Mouse (Mus musculus): ENCODE results near the gene Chic1. TPM values are rescaled to one million over a fixed set of nuclear protein-coding genes. Genes with fewer than 3 reads are reported as not detected.

Chic1 gene
- polyA plus RNA-seq, 1 experiment = 0.19 TPM

- DNase-seq = no peak
- Histone ChIP-seq H3K36me3 (ENCODE audit: control insufficient read depth, insufficient read depth, low read length) (no peaks in the 10 kb centered on the region), H3K27me3 (ENCODE audit: control insufficient read depth, insufficient read depth, low read length) (no peaks in the 10 kb centered on the region), H3K4me3 (ENCODE audit: control insufficient read depth, insufficient read depth, low read length) (no peak within 1 kb of the TSS), H3K4me1 (replicated peaks; ENCODE audit: control insufficient read depth, insufficient read depth, low read length) (no peaks in the 10 kb centered on the region), H3K27ac (ENCODE audit: control insufficient read depth, insufficient read depth, low read length) (no peak within 1 kb of the TSS)
- 92% methylated on average over 5 of the region's 5 CpGs for WGBS
- TF ChIP-seq POLR2A (IDR thresholded peaks at IDR 0.05; ENCODE audit: control insufficient read depth, extremely low read depth, insufficient read depth, low read length, poor library complexity) (no peak), CTCF (IDR thresholded peaks at IDR 0.05; ENCODE audit: borderline replicate concordance, control insufficient read depth, extremely low read depth, insufficient read depth, low read length, poor library complexity) (no peak)
Observed at GRCm38 (mm10) chrX:103414167-103414566, 57.9 kb downstream of the Chic1 start, which contains the start of gene Tsx. Gene Tsx, plus strand, starts transcription at chrX:103414467.

GRCm38 (mm10) chrX:103421710-103422109 is 65.4 kb downstream of the Chic1 start, which contains the start of gene Gm26992:
Gene Gm26992, plus strand, starts transcription at chrX:103422010.
- Histone ChIP-seq H3K27me3 (ENCODE audit: control insufficient read depth, insufficient read depth, low read length) (no peaks in the 10 kb centered on the region), H3K4me3 (ENCODE audit: control insufficient read depth, insufficient read depth, low read length) (no peak within 1 kb of the TSS), H3K27ac (ENCODE audit: control insufficient read depth, insufficient read depth, low read length) (no peak within 1 kb of the TSS), H3K36me3 (ENCODE audit: control insufficient read depth, insufficient read depth, low read length) (no peaks in the 10 kb centered on the region), H3K4me1 (replicated peaks; ENCODE audit: control insufficient read depth, insufficient read depth, low read length) (no peaks in the 10 kb centered on the region)
- no peak for DNase-seq
- WGBS = 97% methylated on average over 2 of the region's 2 CpGs
- TF ChIP-seq POLR2A (IDR thresholded peaks at IDR 0.05; ENCODE audit: control insufficient read depth, extremely low read depth, insufficient read depth, low read length, poor library complexity) (no peak), CTCF (IDR thresholded peaks at IDR 0.05; ENCODE audit: borderline replicate concordance, control insufficient read depth, extremely low read depth, insufficient read depth, low read length, poor library complexity) (no peak)

- Histone ChIP-seq H3K36me3 (ENCODE audit: control insufficient read depth, insufficient read depth, low read length) (no peaks in the 10 kb centered on the region), H3K4me3 (ENCODE audit: control insufficient read depth, insufficient read depth, low read length) (no peak overlapping the region), H3K27ac (ENCODE audit: control insufficient read depth, insufficient read depth, low read length) (no peak overlapping the region), H3K27me3 (ENCODE audit: control insufficient read depth, insufficient read depth, low read length) (no peaks in the 10 kb centered on the region), H3K4me1 (replicated peaks; ENCODE audit: control insufficient read depth, insufficient read depth, low read length) (no peaks in the 10 kb centered on the region)
- no peak for DNase-seq
- TF ChIP-seq POLR2A (IDR thresholded peaks at IDR 0.05; ENCODE audit: control insufficient read depth, extremely low read depth, insufficient read depth, low read length, poor library complexity) = no peak
- no peak for TF ChIP-seq CTCF (IDR thresholded peaks at IDR 0.05; ENCODE audit: borderline replicate concordance, control insufficient read depth, extremely low read depth, insufficient read depth, low read length, poor library complexity)
- WGBS = 66% methylated on average over 7 of the region's 7 CpGs
Observed at GRCm38 (mm10) chrX:103427677-103428076, 71.4 kb downstream of the Chic1 start.

- DNase-seq = no peak
- no peak for TF ChIP-seq CTCF (IDR thresholded peaks at IDR 0.05; ENCODE audit: borderline replicate concordance, control insufficient read depth, extremely low read depth, insufficient read depth, low read length, poor library complexity)
- no peak for TF ChIP-seq POLR2A (IDR thresholded peaks at IDR 0.05; ENCODE audit: control insufficient read depth, extremely low read depth, insufficient read depth, low read length, poor library complexity)
- Histone ChIP-seq H3K36me3 (ENCODE audit: control insufficient read depth, insufficient read depth, low read length) (no peaks in the 10 kb centered on the region), H3K27ac (ENCODE audit: control insufficient read depth, insufficient read depth, low read length) (no peak overlapping the region), H3K4me3 (ENCODE audit: control insufficient read depth, insufficient read depth, low read length) (no peak overlapping the region), H3K4me1 (replicated peaks; ENCODE audit: control insufficient read depth, insufficient read depth, low read length) (no peaks in the 10 kb centered on the region), H3K27me3 (ENCODE audit: control insufficient read depth, insufficient read depth, low read length) (no peaks in the 10 kb centered on the region)
- WGBS = 85% methylated on average over 7 of the region's 7 CpGs
Observed at GRCm38 (mm10) chrX:103432293-103432692, 76.0 kb downstream of the Chic1 start.

- no peaks in the 10 kb centered on the region for H3K36me3 ChIP-seq (ENCODE audit: control insufficient read depth, insufficient read depth, low read length)
- DNase-seq = no peak
- H3K27ac ChIP-seq (ENCODE audit: control insufficient read depth, insufficient read depth, low read length) = no peak overlapping the region
- H3K4me3 ChIP-seq (ENCODE audit: control insufficient read depth, insufficient read depth, low read length) = no peak overlapping the region
- TF ChIP-seq POLR2A (IDR thresholded peaks at IDR 0.05; ENCODE audit: control insufficient read depth, extremely low read depth, insufficient read depth, low read length, poor library complexity) (no peak), CTCF (IDR thresholded peaks at IDR 0.05; ENCODE audit: borderline replicate concordance, control insufficient read depth, extremely low read depth, insufficient read depth, low read length, poor library complexity) (no peak)
- no peaks in the 10 kb centered on the region for H3K27me3 ChIP-seq (ENCODE audit: control insufficient read depth, insufficient read depth, low read length)
- no peaks in the 10 kb centered on the region for H3K4me1 ChIP-seq (replicated peaks; ENCODE audit: control insufficient read depth, insufficient read depth, low read length)
- 25% methylated on average over 9 of the region's 9 CpGs for WGBS
Observed at GRCm38 (mm10) chrX:103438023-103438422, 81.7 kb downstream of the Chic1 start.

- TF ChIP-seq POLR2A (IDR thresholded peaks at IDR 0.05; ENCODE audit: control insufficient read depth, extremely low read depth, insufficient read depth, low read length, poor library complexity) (no peak), CTCF (IDR thresholded peaks at IDR 0.05; ENCODE audit: borderline replicate concordance, control insufficient read depth, extremely low read depth, insufficient read depth, low read length, poor library complexity) (no peak)
- WGBS = 0% methylated on average over 1 of the region's 1 CpGs
- H3K27ac ChIP-seq (ENCODE audit: control insufficient read depth, insufficient read depth, low read length) = no peak overlapping the region
- H3K4me1 ChIP-seq (replicated peaks; ENCODE audit: control insufficient read depth, insufficient read depth, low read length) = no peaks in the 10 kb centered on the region
- DNase-seq = no peak
- H3K4me3 ChIP-seq (ENCODE audit: control insufficient read depth, insufficient read depth, low read length) = no peak overlapping the region
- H3K27me3 ChIP-seq (ENCODE audit: control insufficient read depth, insufficient read depth, low read length) = no peaks in the 10 kb centered on the region
- no peaks in the 10 kb centered on the region for H3K36me3 ChIP-seq (ENCODE audit: control insufficient read depth, insufficient read depth, low read length)
Observed at GRCm38 (mm10) chrX:103440803-103441202, 84.5 kb downstream of the Chic1 start.

- Histone ChIP-seq H3K4me1 (replicated peaks; ENCODE audit: control insufficient read depth, insufficient read depth, low read length) (no peaks in the 10 kb centered on the region), H3K4me3 (ENCODE audit: control insufficient read depth, insufficient read depth, low read length) (no peak overlapping the region), H3K36me3 (ENCODE audit: control insufficient read depth, insufficient read depth, low read length) (no peaks in the 10 kb centered on the region), H3K27ac (ENCODE audit: control insufficient read depth, insufficient read depth, low read length) (no peak overlapping the region), H3K27me3 (ENCODE audit: control insufficient read depth, insufficient read depth, low read length) (no peaks in the 10 kb centered on the region)
- DNase-seq = peak; percentile 24
- 34% methylated on average over 7 of the region's 7 CpGs for WGBS
- TF ChIP-seq CTCF (IDR thresholded peaks at IDR 0.05; ENCODE audit: borderline replicate concordance, control insufficient read depth, extremely low read depth, insufficient read depth, low read length, poor library complexity) (no peak), POLR2A (IDR thresholded peaks at IDR 0.05; ENCODE audit: control insufficient read depth, extremely low read depth, insufficient read depth, low read length, poor library complexity) (no peak)
Observed at GRCm38 (mm10) chrX:103443755-103444154, 87.5 kb downstream of the Chic1 start.

Other genes starting within 250 kb of the Chic1 start
- 0.04 TPM in 1 of 2 replicates, not detected in the other for gene Nap1l2, start 169.8 kb upstream of the Chic1 start, polyA plus RNA-seq (2012; rRNA removed)
- 0.08 TPM in 1 of 2 replicates, not detected in the other for gene Cdx4, start 35.1 kb upstream of the Chic1 start, polyA plus RNA-seq (2012; rRNA removed)
- 0.18 and 0.23 TPM in 2 replicates for gene Tsx, start 58.0 kb downstream of the Chic1 start, polyA plus RNA-seq (2012; rRNA removed)
- 0.41 and 0.55 TPM in 2 replicates for gene Gm26992, start 65.5 kb downstream of the Chic1 start, polyA plus RNA-seq (2012; rRNA removed)